Mouse (Mus musculus): Measurements from ENCODE around the gene Coa3. TPM values are rescaled to one million over a fixed set of nuclear protein-coding genes. Genes with fewer than 3 reads are reported as not detected.
"Not testable (repeated sequence)": the region's sequence is repeated elsewhere in the genome, so short reads cannot be mapped to it uniquely, and the experiment has no call there.

Gene Coa3
- 196 and 198 TPM in 2 replicates for polyA plus RNA-seq (2016; fragmentation: Nextera tagmentation; extraction: Ambion mirVana)

- Histone ChIP-seq H3K9me3 (no peaks in the 10 kb centered on the region), H3K4me3 (peak within 1 kb of the TSS; percentile 73), H3K9ac (replicated peaks) (peak within 1 kb of the TSS; percentile 75), H3K27ac (replicated peaks) (peak within 1 kb of the TSS; percentile 77), H3K4me1 (peaks cover 28% of the 10 kb centered on the region), H3K27me3 (peaks cover 21% of the 10 kb centered on the region), H3K4me2 (replicated peaks) (peak within 1 kb of the TSS; percentile 88), H3K36me3 (no peaks in the 10 kb centered on the region)
- peak; percentile 94 for ATAC-seq (ENCODE audit: low FRiP score, low read depth)
- 11% methylated on average over 45 of the region's 45 CpGs for WGBS
Measured at GRCm38 (mm10) chr11:101278223-101279192, at the start of gene Coa3, which contains the start of gene Cntd1. Gene Coa3 (minus strand): TSS chr11:101279114. Gene Cntd1 (plus strand): TSS chr11:101279012.

DNA sequence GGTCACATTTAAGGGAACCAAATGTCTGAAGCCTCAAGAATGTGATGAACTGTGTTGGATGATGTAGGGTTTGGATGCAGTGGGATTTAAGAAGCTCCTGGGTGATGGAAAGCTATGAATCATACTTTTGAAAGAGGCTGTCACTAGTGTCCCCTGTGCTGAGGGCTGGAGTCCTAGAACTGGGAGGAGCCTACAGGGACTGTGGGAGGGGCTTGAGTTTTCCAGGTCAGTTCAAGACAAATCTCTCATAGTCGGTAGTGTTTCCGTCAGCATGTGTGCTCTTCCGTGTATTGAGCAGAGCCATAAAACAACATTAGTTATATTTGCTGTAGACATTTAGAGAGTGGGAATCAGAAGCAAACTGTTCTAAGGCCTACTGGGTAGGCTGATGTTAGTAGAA, 48.4 kb upstream of the Coa3 start:
- Histone ChIP-seq H3K4me2 (replicated peaks) (no peak overlapping the region), H3K9me3 (no peaks in the 10 kb centered on the region), H3K27ac (replicated peaks) (no peak overlapping the region), H3K9ac (replicated peaks) (no peak overlapping the region), H3K36me3 (peaks cover 34% of the 10 kb centered on the region), H3K27me3 (no peaks in the 10 kb centered on the region), H3K4me1 (no peaks in the 10 kb centered on the region), H3K4me3 (no peak overlapping the region)
- ATAC-seq (ENCODE audit: low FRiP score, low read depth), result no peak
- 54% methylated on average over 3 of the region's 3 CpGs for WGBS

DNA sequence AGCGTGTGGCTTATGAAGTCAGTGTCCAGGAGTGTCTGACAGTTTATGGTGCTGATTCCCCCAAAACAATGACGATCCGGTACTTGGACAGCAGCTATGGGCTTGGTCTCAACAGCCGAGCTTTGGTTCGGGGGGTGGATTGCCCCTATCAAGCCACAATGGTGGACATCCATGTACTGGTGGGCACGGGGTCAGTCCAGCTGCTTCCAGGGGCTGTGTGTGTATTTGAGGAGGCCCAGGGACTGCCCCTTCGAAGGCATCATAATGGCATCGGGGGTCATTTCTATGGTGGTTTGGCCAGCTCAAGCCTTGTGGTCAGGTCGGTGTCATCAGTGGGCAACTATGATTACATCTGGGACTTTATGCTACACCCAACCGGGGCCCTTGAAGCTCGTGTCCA, 47.2 kb upstream of the Coa3 start:
- ATAC-seq (ENCODE audit: low FRiP score, low read depth), result no peak
- Histone ChIP-seq H3K9ac (replicated peaks) (no peak overlapping the region), H3K36me3 (peaks cover 46% of the 10 kb centered on the region), H3K4me2 (replicated peaks) (no peak overlapping the region), H3K27ac (replicated peaks) (no peak overlapping the region), H3K27me3 (no peaks in the 10 kb centered on the region), H3K9me3 (no peaks in the 10 kb centered on the region), H3K4me3 (no peak overlapping the region), H3K4me1 (no peaks in the 10 kb centered on the region)
- WGBS, result 90% methylated on average over 11 of the region's 11 CpGs

- H3K9ac ChIP-seq (replicated peaks); H3K4me1 ChIP-seq; H3K27ac ChIP-seq (replicated peaks); H3K4me3 ChIP-seq; H3K4me2 ChIP-seq (replicated peaks); ATAC-seq (ENCODE audit: low FRiP score, low read depth); H3K9me3 ChIP-seq; H3K27me3 ChIP-seq: not testable (repeated sequence)
- WGBS, result 94% methylated on average over 11 of the region's 11 CpGs
- peaks cover 55% of the 10 kb centered on the region for H3K36me3 ChIP-seq
Measured at GRCm38 (mm10) chr11:101325201-101325600, 46.3 kb upstream of the Coa3 start.

DNA sequence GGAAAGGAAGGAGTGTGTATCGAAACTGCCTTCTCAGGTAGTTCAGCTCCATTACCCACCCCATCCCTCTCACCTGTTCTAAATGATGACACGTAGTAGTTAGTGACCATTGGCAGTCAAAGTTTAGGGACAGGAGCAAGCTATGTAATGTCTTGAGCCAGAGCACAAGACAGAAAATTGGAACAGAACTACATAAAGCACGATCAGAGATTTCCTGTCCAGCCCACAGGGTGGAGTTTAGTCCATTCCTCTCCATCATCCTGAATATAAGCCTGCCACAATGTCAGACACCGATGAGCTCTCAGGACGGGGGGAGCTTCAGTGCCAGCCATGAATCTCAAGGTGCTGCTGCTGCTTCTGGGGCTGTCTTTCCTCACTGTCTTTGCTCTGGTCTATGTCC, 45.8 kb upstream of the Coa3 start, which contains the start of gene Aoc2:
Aoc2 (plus strand) TSS at position 301 of the 400 bp plus-strand sequence.
- H3K4me1 ChIP-seq, result no peaks in the 10 kb centered on the region
- no peaks in the 10 kb centered on the region for H3K9me3 ChIP-seq
- H3K4me3 ChIP-seq, result no peak within 1 kb of the TSS
- H3K27me3 ChIP-seq, result no peaks in the 10 kb centered on the region
- WGBS, result 95% methylated on average over 5 of the region's 5 CpGs
- H3K27ac ChIP-seq (replicated peaks), result no peak within 1 kb of the TSS
- no peak for ATAC-seq (ENCODE audit: low FRiP score, low read depth)
- no peak within 1 kb of the TSS for H3K4me2 ChIP-seq (replicated peaks)
- H3K36me3 ChIP-seq, result peaks cover 59% of the 10 kb centered on the region
- H3K9ac ChIP-seq (replicated peaks), result no peak within 1 kb of the TSS

GRCm38 (mm10) chr11:101323609-101324008, 44.7 kb upstream of the Coa3 start:
- peaks cover 71% of the 10 kb centered on the region for H3K36me3 ChIP-seq
- ATAC-seq (ENCODE audit: low FRiP score, low read depth), result 0 out of 2 replicates have a peak, but pooled peaks have one; percentile 27
- 10% methylated on average over 4 of the region's 4 CpGs for WGBS

DNA sequence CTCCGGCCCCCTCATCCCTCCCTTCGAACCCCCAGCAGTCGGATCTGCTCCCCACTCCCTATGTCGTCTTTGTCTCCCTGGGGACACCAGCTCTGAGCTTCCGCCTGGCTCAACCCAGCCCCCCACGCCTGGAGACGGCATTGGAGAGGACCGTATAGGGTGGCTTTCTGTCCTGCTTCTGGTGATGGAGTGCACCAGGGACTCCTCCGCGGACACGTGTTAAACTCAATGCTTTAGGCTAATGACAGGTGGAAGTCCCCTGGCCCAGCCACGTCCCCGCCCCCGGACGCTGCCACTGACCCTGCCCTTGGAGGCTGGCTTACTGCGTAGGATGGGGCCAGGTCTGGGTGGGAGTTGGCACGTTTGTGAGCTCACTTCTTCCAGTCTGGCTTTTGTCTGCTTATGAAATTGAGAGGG, 37.6 kb upstream of the Coa3 start:
- Histone ChIP-seq H3K27me3 (no peaks in the 10 kb centered on the region), H3K4me1 (peaks cover 18% of the 10 kb centered on the region), H3K4me3 (peak overlapping the region; percentile 98), H3K27ac (replicated peaks) (peak overlapping the region; percentile 49; the same call in 1 of the 2 replicates), H3K36me3 (peaks cover 36% of the 10 kb centered on the region), H3K9me3 (no peaks in the 10 kb centered on the region), H3K9ac (replicated peaks) (peak overlapping the region; percentile 92), H3K4me2 (replicated peaks) (peak overlapping the region; percentile 99)
- under 1% methylated on average over 17 of the region's 17 CpGs for WGBS
- no peak; the same call in 1 of the 2 replicates for ATAC-seq (ENCODE audit: low FRiP score, low read depth)

More at GRCm38 (mm10) chr11:101323609-101324008, 44.7 kb upstream of the Coa3 start:
- Histone ChIP-seq H3K27ac (replicated peaks) (no peak overlapping the region), H3K4me3 (no peak overlapping the region), H3K27me3 (no peaks in the 10 kb centered on the region), H3K4me1 (no peaks in the 10 kb centered on the region), H3K4me2 (replicated peaks) (no peak overlapping the region), H3K9ac (replicated peaks) (no peak overlapping the region), H3K9me3 (no peaks in the 10 kb centered on the region)

DNA sequence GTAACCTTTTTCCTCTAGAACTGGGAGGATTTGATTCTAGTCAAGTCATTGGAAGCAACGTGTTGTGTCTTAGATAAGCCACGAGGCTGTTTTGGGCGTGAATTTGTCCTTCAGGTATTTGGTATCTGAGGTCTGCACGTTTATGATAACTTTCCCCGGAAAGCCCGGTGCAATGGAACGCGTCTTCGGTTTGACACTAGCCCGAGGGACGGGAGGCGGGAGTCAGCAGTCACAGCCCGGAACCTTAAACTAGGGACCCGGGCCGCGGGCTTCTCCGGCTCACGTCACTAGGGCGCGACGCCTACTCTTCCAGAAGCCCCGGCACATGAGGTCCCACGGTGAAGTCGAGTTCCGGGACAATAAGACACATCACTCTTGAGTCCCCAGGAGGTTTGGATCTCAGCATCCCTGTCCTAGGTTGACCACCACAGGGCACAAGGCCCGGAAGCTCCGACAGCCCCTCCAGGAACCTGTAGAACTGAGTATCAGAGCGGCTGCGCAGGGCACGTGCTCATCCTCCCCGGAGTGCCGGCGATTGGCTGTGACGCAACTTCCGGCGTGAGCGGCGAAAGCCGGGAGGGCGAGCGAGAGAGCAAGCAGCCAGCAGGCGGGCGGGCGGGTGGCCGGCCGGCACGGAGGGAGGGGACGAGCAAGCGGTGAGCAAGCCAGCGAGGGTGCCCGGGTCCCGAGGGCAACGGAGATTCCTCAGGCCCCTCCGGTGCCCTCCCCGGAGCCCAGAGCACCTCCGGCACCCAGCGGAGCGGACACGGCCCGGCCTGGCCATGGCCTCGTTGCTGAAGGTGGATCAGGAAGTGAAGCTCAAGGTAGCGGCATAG, 37.0 kb upstream of the Coa3 start, which contains the start of gene Psme3:
Psme3 (plus strand) TSS at position 549 of the 836 bp plus-strand sequence.
- peak within 1 kb of the TSS; percentile 49 for H3K27ac ChIP-seq (replicated peaks)
- peaks cover 30% of the 10 kb centered on the region for H3K36me3 ChIP-seq
- H3K4me2 ChIP-seq (replicated peaks), result peak within 1 kb of the TSS; percentile 99
- no peaks in the 10 kb centered on the region for H3K27me3 ChIP-seq
- no peaks in the 10 kb centered on the region for H3K9me3 ChIP-seq
- H3K4me3 ChIP-seq, result peak within 1 kb of the TSS; percentile 98
- peak within 1 kb of the TSS; percentile 92 for H3K9ac ChIP-seq (replicated peaks)
- under 1% methylated on average over 62 of the region's 62 CpGs for WGBS
- ATAC-seq (ENCODE audit: low FRiP score, low read depth), result peak; percentile 93
- H3K4me1 ChIP-seq, result peaks cover 18% of the 10 kb centered on the region

GRCm38 (mm10) chr11:101315082-101315650, 36.3 kb upstream of the Coa3 start:
- 83% methylated on average over 8 of the region's 8 CpGs for WGBS
- Histone ChIP-seq H3K9ac (replicated peaks) (peak overlapping the region; percentile 92), H3K27me3 (no peaks in the 10 kb centered on the region), H3K27ac (replicated peaks) (peak overlapping the region; percentile 49), H3K36me3 (peaks cover 23% of the 10 kb centered on the region), H3K4me2 (replicated peaks) (peak overlapping the region; percentile 99), H3K4me3 (peak overlapping the region; percentile 98), H3K4me1 (peaks cover 18% of the 10 kb centered on the region), H3K9me3 (no peaks in the 10 kb centered on the region)
- no peak for ATAC-seq (ENCODE audit: low FRiP score, low read depth)

- 93% methylated on average over 1 of the region's 1 CpGs for WGBS
- H3K36me3 ChIP-seq, result peaks cover 17% of the 10 kb centered on the region
- no peaks in the 10 kb centered on the region for H3K9me3 ChIP-seq
- H3K4me1 ChIP-seq, result peaks cover 18% of the 10 kb centered on the region
- no peak for ATAC-seq (ENCODE audit: low FRiP score, low read depth)
- H3K4me2 ChIP-seq (replicated peaks), result no peak overlapping the region
- H3K27ac ChIP-seq (replicated peaks), result no peak overlapping the region
- no peak overlapping the region for H3K9ac ChIP-seq (replicated peaks)
- H3K27me3 ChIP-seq, result no peaks in the 10 kb centered on the region
- no peak overlapping the region for H3K4me3 ChIP-seq
Measured at GRCm38 (mm10) chr11:101314567-101314966, 35.7 kb upstream of the Coa3 start.

DNA sequence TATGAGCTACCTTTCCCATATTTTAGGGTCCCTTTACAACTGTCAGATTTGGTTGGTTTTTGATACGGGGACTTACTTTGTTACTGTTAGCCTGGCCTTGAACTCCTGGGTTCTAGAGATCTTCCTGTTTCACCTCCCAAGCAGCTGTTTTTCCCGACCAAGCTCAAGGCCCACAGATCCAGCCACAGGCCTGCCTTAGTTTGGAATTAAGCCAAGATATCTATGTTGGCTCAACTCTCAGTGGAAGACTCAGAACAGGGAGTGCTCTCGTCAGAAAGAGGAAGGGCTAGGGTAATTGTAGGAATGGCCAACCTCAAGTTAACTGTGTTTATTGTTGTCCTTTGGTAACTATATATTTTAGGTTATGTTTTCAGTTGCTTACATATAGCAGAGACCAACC, 33.2 kb upstream of the Coa3 start:
- Histone ChIP-seq H3K36me3 (no peaks in the 10 kb centered on the region), H3K27ac (replicated peaks) (no peak overlapping the region), H3K9me3 (no peaks in the 10 kb centered on the region), H3K27me3 (no peaks in the 10 kb centered on the region), H3K4me3 (no peak overlapping the region), H3K4me2 (replicated peaks) (no peak overlapping the region), H3K4me1 (peaks cover 8% of the 10 kb centered on the region), H3K9ac (replicated peaks) (no peak overlapping the region)
- 78% methylated on average over 3 of the region's 3 CpGs for WGBS
- no peak for ATAC-seq (ENCODE audit: low FRiP score, low read depth)
